Mouse (Mus musculus) adrenal gland, adult (tissue): ENCODE results near the gene Bphl.
A peak's percentile ranks its signal among the peaks of the same experiment; 100 is the strongest.
"Not testable (repeated sequence)": the region's sequence is repeated elsewhere in the genome, so short reads cannot be mapped to it uniquely, and the experiment has no call there.

Source experiments
- DNase-seq, 2 experiments: peaks; one replicate each; pipeline ENCODE4 v3.0.0; 2022 to 2023; ENCODE audit warnings: low spot score in 1 of 2; ENCODE audit not compliant: inconsistent age in 2 of 2

The Bphl gene

DNA sequence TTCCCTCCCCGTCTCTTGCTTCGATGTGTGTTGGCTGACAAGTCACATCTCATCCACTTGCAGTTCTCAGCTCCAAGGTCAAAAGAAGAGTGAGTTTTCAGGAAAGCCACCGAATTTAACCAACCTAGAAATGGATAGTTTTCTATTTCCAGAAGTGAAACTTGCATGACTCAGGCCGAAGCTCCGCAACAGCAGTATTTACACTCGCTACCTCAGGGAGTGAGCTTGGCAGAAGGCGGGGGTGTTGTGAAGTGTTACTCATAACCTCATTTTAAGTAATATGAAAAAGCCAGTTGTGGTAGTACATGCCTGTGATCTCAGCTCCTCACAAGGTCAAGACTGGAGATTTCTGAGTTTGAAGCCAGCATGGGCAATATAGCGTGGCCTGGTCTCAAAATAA, 13.1 kb downstream of the Bphl start:
- DNase-seq, result peak; percentile 40 to 64

- DNase-seq, result no peak
These were observed 14.3 kb downstream of the Bphl start for GRCm38 (mm10) chr13:34051692-34052091.

DNA sequence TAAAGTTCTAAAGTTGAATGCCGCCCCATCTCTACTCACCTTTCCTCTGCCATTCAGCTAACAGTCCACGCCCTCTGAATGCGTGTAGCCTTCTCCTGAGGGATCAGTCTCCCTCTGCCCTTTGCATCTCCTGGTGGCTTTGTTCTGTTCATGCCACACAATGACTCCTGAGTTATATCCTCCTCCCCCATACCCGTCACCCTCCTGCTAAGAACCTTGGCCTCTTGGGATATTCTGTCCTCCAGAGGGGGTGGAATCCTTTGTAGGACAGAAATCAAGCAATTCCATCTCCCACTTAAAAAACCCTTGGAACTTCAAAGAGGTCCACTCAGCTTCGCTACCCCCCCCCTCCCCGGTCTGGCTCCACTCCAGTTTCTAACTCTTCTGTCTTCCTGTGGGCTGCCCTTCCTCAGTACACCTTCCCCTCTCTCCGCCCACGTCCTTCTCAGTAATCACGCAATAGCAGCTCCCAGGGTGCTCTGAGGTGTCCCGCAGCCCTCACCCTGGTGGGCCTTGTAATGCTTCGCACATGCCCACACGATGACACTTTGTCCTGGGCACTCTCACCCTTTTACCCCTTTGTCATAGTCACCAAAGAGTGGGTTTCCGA, 16.4 kb downstream of the Bphl start:
- DNase-seq, result peak in 1 of 2 experiments; percentile 67

DNA sequence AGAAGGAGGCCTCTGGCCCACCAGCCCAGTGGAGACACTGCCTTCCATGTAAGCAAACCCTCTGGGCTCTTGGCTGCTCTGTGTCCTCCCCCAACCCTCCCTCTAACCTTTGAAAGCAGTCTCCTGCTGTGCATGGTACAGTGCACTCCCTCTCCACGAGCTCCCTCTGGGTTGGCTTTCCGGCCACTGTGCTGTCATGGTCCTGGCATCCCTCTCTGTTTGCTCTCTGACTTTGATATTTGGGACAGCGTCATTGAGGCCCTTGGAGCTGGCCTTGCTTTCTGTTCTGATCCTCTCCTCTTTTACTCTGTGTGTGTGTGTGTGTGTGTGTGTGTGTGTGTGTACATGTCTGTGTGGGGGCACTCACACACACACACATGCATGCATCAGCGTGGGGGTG, 17.0 kb downstream of the Bphl start:
- DNase-seq, result peak in 1 of 2 experiments; percentile 39

DNA sequence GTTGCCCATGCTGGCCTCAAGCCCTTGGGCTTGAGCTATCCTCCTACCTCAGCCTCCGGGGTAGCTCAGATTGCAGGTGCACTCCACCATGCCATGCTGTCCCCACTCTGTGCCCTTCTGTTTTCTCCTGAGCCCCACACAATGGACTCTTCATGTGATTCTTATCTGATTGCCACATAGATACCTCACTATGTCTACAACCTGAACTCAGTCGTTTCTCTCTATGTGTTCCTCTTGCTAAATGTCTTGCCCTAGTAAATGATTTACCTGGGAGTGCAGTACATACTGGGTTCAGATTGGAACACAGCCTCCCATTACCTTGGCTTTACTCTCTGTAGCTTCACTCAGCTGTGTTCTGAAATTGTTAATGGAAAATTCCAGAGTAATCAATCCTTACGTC, 17.6 kb downstream of the Bphl start:
- DNase-seq, result no peak

- DNase-seq, result peak in 1 of 2 experiments; percentile 53
These were observed 19.9 kb downstream of the Bphl start for GRCm38 (mm10) chr13:34057252-34057651.

DNA sequence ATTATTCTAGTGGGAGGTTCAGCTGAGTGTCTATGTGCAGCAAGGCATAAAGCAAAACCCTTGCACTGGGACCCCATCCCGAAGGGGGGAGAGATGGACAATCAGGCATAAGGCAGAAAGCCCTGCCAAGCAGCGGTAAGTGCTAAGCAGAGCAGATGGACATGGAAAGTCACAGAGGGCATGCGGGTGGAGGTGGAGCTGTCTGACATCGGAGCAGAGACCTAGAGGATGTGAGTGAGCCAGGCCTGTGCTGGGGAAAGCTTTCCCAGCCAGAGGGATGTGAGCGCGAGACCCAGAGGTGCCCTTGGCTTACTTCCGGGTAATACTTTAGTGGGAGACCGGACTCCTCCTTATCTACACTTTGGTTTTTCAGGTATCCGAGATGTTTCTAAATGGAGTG, 22.7 kb downstream of the Bphl start:
- no peak for DNase-seq

DNA sequence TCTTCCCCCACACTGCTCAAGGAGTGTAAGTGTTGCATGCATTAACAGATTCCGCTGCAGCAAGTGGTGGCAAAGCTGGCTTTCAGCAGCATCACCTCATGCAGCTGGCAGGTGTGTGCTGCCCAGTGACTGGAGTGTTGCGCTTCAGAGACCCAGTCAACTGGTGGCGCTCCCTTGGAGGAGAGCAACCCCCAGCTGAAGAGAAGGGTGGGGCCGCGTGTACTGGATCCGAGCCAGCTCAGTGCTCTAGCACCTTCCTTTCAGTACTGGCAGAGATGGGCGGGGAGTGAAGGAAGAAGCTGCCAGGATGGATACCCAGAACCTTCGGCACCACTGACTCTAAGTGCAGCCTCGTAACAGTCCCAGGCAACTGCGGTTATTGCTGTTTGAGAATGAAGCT, 25.1 kb downstream of the Bphl start:
- no peak for DNase-seq

DNA sequence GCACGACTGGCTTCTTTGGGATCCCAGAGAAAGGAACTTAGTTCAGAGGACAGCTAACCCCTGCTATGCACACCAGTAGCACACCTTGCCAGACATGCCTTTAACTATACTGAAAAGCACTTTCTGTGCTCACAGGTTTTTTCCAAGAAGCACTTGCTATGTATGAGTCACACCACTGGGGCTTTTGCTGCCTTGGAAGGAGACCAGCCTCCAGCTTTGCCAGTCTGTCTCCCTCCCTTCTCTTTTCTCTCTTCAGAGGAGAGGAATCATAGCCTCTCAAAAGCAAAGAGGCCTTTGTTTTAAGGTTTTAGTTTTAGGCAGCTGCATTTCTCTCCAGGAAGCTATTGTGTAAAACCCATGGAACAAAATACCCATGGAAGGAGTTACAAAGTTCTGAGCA, 29.0 kb downstream of the Bphl start:
- DNase-seq, result peak; percentile 46 to 65

- no peak for DNase-seq
These were observed 32.9 kb downstream of the Bphl start for GRCm38 (mm10) chr13:34070296-34070695.

DNA sequence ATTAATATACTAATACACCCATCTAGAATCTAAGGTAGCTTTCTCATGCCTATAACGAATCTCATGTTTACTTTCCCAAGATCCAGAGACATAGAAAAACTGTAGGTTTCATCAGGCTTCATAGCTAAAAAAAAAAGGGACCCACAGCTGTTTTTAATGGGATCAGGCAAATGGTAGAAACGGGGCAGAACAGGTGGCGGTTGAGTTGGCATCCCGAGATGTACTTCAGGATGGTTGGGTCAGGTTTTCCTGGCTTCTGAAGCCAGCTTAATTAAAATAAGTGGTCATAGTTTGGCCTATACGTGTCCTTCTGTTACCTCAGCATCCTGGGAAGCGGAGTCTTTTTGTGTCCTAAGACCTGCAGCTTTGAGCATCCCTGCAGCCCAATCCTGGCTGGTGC, 34.4 kb downstream of the Bphl start:
- DNase-seq, result no peak

DNA sequence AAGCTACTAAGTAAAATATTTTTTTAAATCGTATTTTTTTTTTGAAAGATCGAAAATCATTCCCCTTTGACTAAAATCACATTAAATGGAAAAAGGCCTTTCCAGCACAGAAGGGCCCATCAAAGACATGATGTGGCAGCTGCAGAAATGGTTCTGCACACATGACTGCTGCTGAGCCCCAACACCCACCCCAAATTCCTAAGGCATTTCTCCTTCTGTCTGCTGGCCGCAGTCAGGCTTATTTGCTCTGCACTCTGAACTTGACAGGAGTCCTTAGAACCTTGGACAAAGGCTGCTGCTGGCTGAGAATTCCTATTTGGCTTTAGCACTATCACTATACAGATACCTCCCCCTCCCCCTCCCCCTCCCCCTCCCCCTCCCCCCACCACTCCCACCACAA, 35.5 kb downstream of the Bphl start:
- no peak for DNase-seq

DNA sequence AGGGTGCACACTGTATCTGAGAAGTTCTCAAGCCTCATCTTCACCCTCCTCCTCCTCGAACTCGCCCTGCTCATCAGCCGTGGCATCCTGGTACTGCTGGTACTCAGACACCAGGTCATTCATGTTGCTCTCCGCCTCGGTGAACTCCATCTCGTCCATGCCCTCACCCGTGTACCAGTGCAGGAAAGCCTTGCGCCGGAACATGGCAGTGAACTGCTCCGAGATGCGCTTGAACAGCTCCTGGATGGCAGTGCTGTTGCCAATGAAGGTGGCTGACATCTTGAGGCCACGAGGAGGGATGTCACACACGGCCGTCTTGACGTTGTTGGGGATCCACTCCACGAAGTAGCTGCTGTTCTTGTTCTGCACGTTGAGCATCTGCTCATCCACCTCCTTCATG, 37.0 kb downstream of the Bphl start:
- DNase-seq, result not testable (repeated sequence)

DNA sequence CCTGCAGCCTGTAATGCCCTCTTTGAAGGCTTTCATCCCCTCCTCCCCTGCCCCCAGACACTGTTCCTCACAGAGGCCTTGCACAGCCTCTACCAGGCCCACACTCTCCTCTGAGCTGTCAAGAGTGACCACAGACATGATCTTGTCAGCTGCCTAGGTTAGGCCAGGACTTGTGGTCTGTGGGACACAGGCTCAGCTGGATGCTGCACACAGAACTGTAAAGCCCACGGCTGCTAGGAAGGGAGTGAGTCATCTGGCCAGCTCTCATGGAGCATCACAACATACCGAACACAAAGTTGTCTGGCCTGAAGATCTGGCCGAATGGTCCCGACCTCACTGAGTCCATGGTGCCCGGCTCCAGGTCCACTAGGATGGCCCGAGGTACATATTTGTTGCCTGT, 38.5 kb downstream of the Bphl start:
- DNase-seq, result peak in 1 of 2 experiments; percentile 36

- peak; percentile 44 to 77 for DNase-seq
These were observed 39.4 kb downstream of the Bphl start for GRCm38 (mm10) chr13:34076561-34077491.

GRCm38 (mm10) chr13:34077492-34078271, 40.3 kb downstream of the Bphl start, which contains the start of gene Tubb2a:
Gene Tubb2a (minus strand): TSS chr13:34078007.
- DNase-seq, result peak; percentile 93 to 97

- no peak for DNase-seq
These were observed 41.3 kb downstream of the Bphl start for GRCm38 (mm10) chr13:34078500-34079280.

DNA sequence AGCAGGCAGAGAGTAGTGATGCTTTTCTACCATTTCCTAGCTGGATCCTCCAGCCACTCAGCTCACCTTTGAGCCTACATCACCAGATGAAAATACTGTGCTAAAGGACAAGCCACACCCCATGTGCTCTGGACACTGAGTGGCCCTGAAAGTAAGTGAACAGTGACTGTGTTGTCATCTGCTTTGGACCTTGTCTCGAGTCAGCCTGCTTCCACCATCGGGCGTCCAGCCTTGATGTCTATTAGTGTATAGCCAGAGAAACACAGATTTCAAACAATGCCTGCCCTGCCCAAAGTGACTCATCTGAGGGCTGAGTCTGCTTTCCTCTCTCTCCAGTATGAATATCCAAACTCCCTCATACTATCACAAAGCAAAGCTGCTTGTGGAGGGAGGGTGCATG, 42.4 kb downstream of the Bphl start:
- peak in 1 of 2 experiments; percentile 47 for DNase-seq

- no peak for DNase-seq
These were observed 44.5 kb downstream of the Bphl start for GRCm38 (mm10) chr13:34081926-34082325.

- peak in 1 of 2 experiments; percentile 46 for DNase-seq
These were observed 46.8 kb downstream of the Bphl start for GRCm38 (mm10) chr13:34084026-34084750.
